Mouse (Mus musculus): ENCODE data around the gene Rara. TPM values are rescaled to one million over a fixed set of nuclear protein-coding genes. Genes with fewer than 3 reads are reported as not detected.

Rara gene
- total RNA-seq, 2 experiments from 2014 or later = 8.7 to 13.2 TPM

Other genes starting within 250 kb of the Rara start
- 10 to 100 TPM; 88.1 to 91.9 TPM for gene Psmd3, start 245.3 kb upstream of the Rara start, total RNA-seq (2021)
- gene Csf3, start 226.6 kb upstream of the Rara start, total RNA-seq (2021) = not detected
- gene Med24, start 198.4 kb upstream of the Rara start, total RNA-seq (2021) = 10 to 100 TPM; 41.4 to 41.9 TPM
- 10 to 100 TPM; 72.6 to 75.7 TPM for gene Thra, start 187.2 kb upstream of the Rara start, total RNA-seq (2021)
- gene Nr1d1, start 152.5 kb upstream of the Rara start, total RNA-seq (2021) = 100 to 1,000 TPM in 1 of 2 experiments, 10 to 100 TPM in 1; 86.6 to 139 TPM
- gene Msl1, start 132.3 kb upstream of the Rara start, total RNA-seq (2021) = 10 to 100 TPM; 49.0 to 51.4 TPM
- 10 to 100 TPM; 14.2 to 21.4 TPM for gene Casc3, start 122.9 kb upstream of the Rara start, total RNA-seq (2021)
- gene Rapgefl1, start 91.0 kb upstream of the Rara start, total RNA-seq (2021) = under 1 TPM; 0.12 to 0.15 TPM
- gene Wipf2, start 64.2 kb upstream of the Rara start, total RNA-seq (2021) = 1 to 10 TPM; 5.6 to 6.7 TPM
- under 1 TPM; 0.20 to 0.64 TPM for gene Cdc6, start 20.0 kb upstream of the Rara start, total RNA-seq (2021)
- not detected for gene Gjd3, start 55.2 kb downstream of the Rara start, total RNA-seq (2021)
- gene Top2a, start 96.4 kb downstream of the Rara start, total RNA-seq (2021) = 1 to 10 TPM; 2.9 to 4.5 TPM
- gene Igfbp4, start 113.4 kb downstream of the Rara start, total RNA-seq (2021) = 10 to 100 TPM; 32.0 to 41.9 TPM
- not detected for gene Tns4, start 161.5 kb downstream of the Rara start, total RNA-seq (2021)
- not detected for gene Ccr7, start 227.3 kb downstream of the Rara start, total RNA-seq (2021)

All from gastrocnemius, postnatal 36 days (tissue).